Mouse (Mus musculus) C2C12 (cell line): Measurements from ENCODE around the gene Fra10ac1.

Source experiments
- CTCF ChIP-seq: IDR thresholded peaks from one replicate; pipeline ENCODE4 v1.5.1; 2011; ENCODE audit not compliant: control insufficient read depth, insufficient read depth, insufficient read length
- FOSL1 ChIP-seq: IDR thresholded peaks from one replicate; pipeline ENCODE4 v1.8.0; 2011; ENCODE audit warnings: mild to moderate bottlenecking, low read length; ENCODE audit not compliant: poor library complexity, insufficient read depth, severe bottlenecking
- MYOD1 ChIP-seq: IDR thresholded peaks from one replicate; pipeline ENCODE4 v1.6.1; 2011; ENCODE audit warnings: low read depth; ENCODE audit not compliant: control insufficient read depth, insufficient read length
- USF1 ChIP-seq: IDR thresholded peaks from one replicate; pipeline ENCODE4 v1.6.1; 2011; ENCODE audit warnings: low read depth, mild to moderate bottlenecking, control low read depth, moderate library complexity

DNA sequence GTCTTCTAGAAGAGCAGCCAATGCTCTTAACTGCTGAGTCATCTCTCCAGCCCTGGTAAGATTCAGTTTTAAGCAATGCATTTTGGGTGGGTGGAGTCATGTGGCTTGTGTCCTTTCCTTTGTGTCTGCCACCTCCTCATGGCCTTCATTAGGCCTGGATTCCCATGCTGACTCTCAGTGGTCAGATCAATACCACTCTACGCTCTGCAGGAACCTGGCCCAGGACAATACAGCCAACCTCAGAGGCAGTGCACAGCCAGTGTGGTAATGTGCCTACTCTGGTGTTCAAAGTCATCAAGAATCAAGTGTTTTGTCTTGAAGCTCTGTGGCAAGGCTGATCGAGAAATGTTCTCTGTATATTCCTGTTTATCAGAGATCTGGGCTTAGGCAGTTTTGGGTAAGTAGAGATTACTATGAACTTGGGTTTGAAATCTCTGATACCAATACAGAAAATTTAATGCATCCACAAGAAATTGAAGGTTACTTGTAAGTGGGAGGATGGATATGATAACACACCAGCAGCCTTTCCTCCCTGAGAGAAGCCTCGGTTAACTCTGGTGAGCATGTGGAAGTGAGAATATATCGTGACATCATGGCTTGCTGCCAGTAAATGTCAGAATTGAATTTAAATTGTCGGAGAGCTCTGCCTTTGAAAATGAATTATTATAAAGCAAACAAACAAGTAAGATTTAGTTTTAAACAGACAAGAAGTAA lies 37.2 kb downstream of the Fra10ac1 start:
- TF ChIP-seq USF1 (no peak), CTCF (no peak), FOSL1 (no peak), MYOD1 (no peak)
